Mouse (Mus musculus) kidney, embryonic 16.5 days (tissue): ENCODE measurements at regions not wholly inside any gene's neighbourhood (a gene's known extent, or its start where the extent isn't known, plus 50 kb on each side); places are given as distances from the start of the nearest gene placed in this dataset.

Experiments
- ATAC-seq: fragments of 200-750 bp; cut with Nextera tagmentation; 2 replicates; pipeline ENCODE4 v1.8.0; 2017; ENCODE audit warnings: moderate TSS enrichment; ENCODE audit not compliant: low FRiP score, low TSS enrichment
- H3K27ac ChIP-seq: fragments of 300-500 bp; sonication (generic); 2 replicates; pipeline ENCODE4 v1.5.1; 2014; ENCODE audit warnings: low read length
- H3K27me3 ChIP-seq: fragments of 300-500 bp; sonication (generic); 2 replicates; pipeline ENCODE4 v1.6.1; 2014; ENCODE audit warnings: low read length, control low read depth, mixed read lengths; ENCODE audit not compliant: insufficient read depth
- H3K36me3 ChIP-seq: fragments of 300-500 bp; sonication (generic); 2 replicates; pipeline ENCODE4 v1.6.1; 2014; ENCODE audit warnings: low read length, control low read depth, mixed read lengths; ENCODE audit not compliant: insufficient read depth
- H3K4me1 ChIP-seq: fragments of 300-500 bp; sonication (generic); 2 replicates; pipeline ENCODE4 v1.6.1; 2014; ENCODE audit warnings: low read length, control low read depth, mixed read lengths; ENCODE audit not compliant: insufficient read depth
- H3K4me2 ChIP-seq: fragments of 300-500 bp; sonication (generic); replicated peaks from 2 replicates; pipeline ENCODE4 v1.6.1; 2014; ENCODE audit warnings: low read depth, low read length
- H3K4me3 ChIP-seq: fragments of 300-500 bp; sonication (generic); 2 replicates; pipeline ENCODE4 v1.5.1; 2014; ENCODE audit warnings: mild to moderate bottlenecking, low read length
- H3K9ac ChIP-seq: fragments of 300-500 bp; sonication (generic); replicated peaks from 2 replicates; pipeline ENCODE4 v1.6.1; 2014; ENCODE audit warnings: low read length
- H3K9me3 ChIP-seq: fragments of 300-500 bp; sonication (generic); 2 replicates; pipeline ENCODE4 v1.6.1; 2016; ENCODE audit warnings: low read length, control low read depth
- WGBS: fragments of 180-500 bp; shearing (Covaris S2); extraction: QIAGEN DNeasy Blood & Tissue Kit; methylation state at CpG from one replicate; pipeline ENCODE4 v1.1.7; 2014; 5-methylcytosine and 5-hydroxymethylcytosine counted together

GRCm38 (mm10) chr12:96106254-96106653, 414.2 kb downstream of the Flrt2 start:
- H3K9ac ChIP-seq, result no peak overlapping the region
- H3K27ac ChIP-seq, result no peak overlapping the region
- no peak for ATAC-seq
- H3K4me2 ChIP-seq, result no peak overlapping the region
- no peaks in the 10 kb centered on the region for H3K9me3 ChIP-seq
- WGBS, result 80% methylated on average over 1 of the region's 1 CpGs
- no peaks in the 10 kb centered on the region for H3K27me3 ChIP-seq
- H3K4me3 ChIP-seq, result no peak overlapping the region
- H3K4me1 ChIP-seq, result no peaks in the 10 kb centered on the region
- no peaks in the 10 kb centered on the region for H3K36me3 ChIP-seq

GRCm38 (mm10) chr12:96114727-96115379, 422.8 kb downstream of the Flrt2 start:
- Histone ChIP-seq H3K4me3 (no peak overlapping the region), H3K4me1 (no peaks in the 10 kb centered on the region), H3K9ac (no peak overlapping the region), H3K36me3 (no peaks in the 10 kb centered on the region), H3K9me3 (no peaks in the 10 kb centered on the region), H3K27me3 (no peaks in the 10 kb centered on the region), H3K27ac (no peak overlapping the region), H3K4me2 (no peak overlapping the region)
- no peak for ATAC-seq
- WGBS, result 85% methylated on average over 3 of the region's 3 CpGs

- no peaks in the 10 kb centered on the region for H3K27me3 ChIP-seq
- no peaks in the 10 kb centered on the region for H3K4me1 ChIP-seq
- H3K9me3 ChIP-seq, result no peaks in the 10 kb centered on the region
- no peak overlapping the region for H3K4me3 ChIP-seq
- 90% methylated on average over 3 of the region's 3 CpGs for WGBS
- no peak overlapping the region for H3K27ac ChIP-seq
- H3K36me3 ChIP-seq, result no peaks in the 10 kb centered on the region
- ATAC-seq, result no peak
- no peak overlapping the region for H3K9ac ChIP-seq
- no peak overlapping the region for H3K4me2 ChIP-seq
Measured at GRCm38 (mm10) chr12:96117553-96117952, 425.5 kb downstream of the Flrt2 start.

GRCm38 (mm10) chr12:96124156-96124931, 432.3 kb downstream of the Flrt2 start:
- no peak for ATAC-seq
- no peak overlapping the region for H3K4me3 ChIP-seq
- 70% methylated on average over 2 of the region's 2 CpGs for WGBS
- no peaks in the 10 kb centered on the region for H3K9me3 ChIP-seq
- no peaks in the 10 kb centered on the region for H3K27me3 ChIP-seq
- no peak overlapping the region for H3K9ac ChIP-seq
- no peaks in the 10 kb centered on the region for H3K36me3 ChIP-seq
- no peaks in the 10 kb centered on the region for H3K4me1 ChIP-seq
- no peak overlapping the region for H3K4me2 ChIP-seq
- no peak overlapping the region for H3K27ac ChIP-seq

- Histone ChIP-seq H3K36me3 (no peaks in the 10 kb centered on the region), H3K9me3 (no peaks in the 10 kb centered on the region), H3K4me2 (no peak overlapping the region), H3K27me3 (no peaks in the 10 kb centered on the region), H3K4me1 (no peaks in the 10 kb centered on the region), H3K9ac (no peak overlapping the region), H3K27ac (no peak overlapping the region), H3K4me3 (no peak overlapping the region)
- no peak for ATAC-seq
- WGBS, result 40% methylated on average over 4 of the region's 4 CpGs
Measured at GRCm38 (mm10) chr12:96129870-96130454, 437.9 kb downstream of the Flrt2 start.

- Histone ChIP-seq H3K27ac (no peak overlapping the region), H3K4me1 (no peaks in the 10 kb centered on the region), H3K9me3 (no peaks in the 10 kb centered on the region), H3K4me2 (no peak overlapping the region), H3K9ac (no peak overlapping the region), H3K27me3 (no peaks in the 10 kb centered on the region), H3K36me3 (no peaks in the 10 kb centered on the region), H3K4me3 (no peak overlapping the region)
- ATAC-seq, result no peak
- WGBS, result 81% methylated on average over 9 of the region's 9 CpGs
Measured at GRCm38 (mm10) chr12:96130796-96131512, 438.9 kb downstream of the Flrt2 start.

- 22% methylated on average over 5 of the region's 5 CpGs for WGBS
- H3K9me3 ChIP-seq, result no peaks in the 10 kb centered on the region
- H3K9ac ChIP-seq, result no peak overlapping the region
- no peak overlapping the region for H3K27ac ChIP-seq
- no peak overlapping the region for H3K4me2 ChIP-seq
- H3K4me1 ChIP-seq, result no peaks in the 10 kb centered on the region
- no peaks in the 10 kb centered on the region for H3K27me3 ChIP-seq
- no peak for ATAC-seq
- H3K36me3 ChIP-seq, result no peaks in the 10 kb centered on the region
- no peak overlapping the region for H3K4me3 ChIP-seq
Measured at GRCm38 (mm10) chr12:96134136-96134535, 442.1 kb downstream of the Flrt2 start.

GRCm38 (mm10) chr12:96141748-96142147, 449.7 kb downstream of the Flrt2 start:
- 89% methylated on average over 2 of the region's 2 CpGs for WGBS
- no peak for ATAC-seq
- Histone ChIP-seq H3K27ac (no peak overlapping the region), H3K4me3 (no peak overlapping the region), H3K9ac (no peak overlapping the region), H3K4me2 (no peak overlapping the region), H3K36me3 (no peaks in the 10 kb centered on the region), H3K4me1 (no peaks in the 10 kb centered on the region), H3K27me3 (no peaks in the 10 kb centered on the region), H3K9me3 (no peaks in the 10 kb centered on the region)

- no peak overlapping the region for H3K4me2 ChIP-seq
- WGBS, result 70% methylated on average over 3 of the region's 3 CpGs
- H3K9ac ChIP-seq, result no peak overlapping the region
- no peaks in the 10 kb centered on the region for H3K9me3 ChIP-seq
- no peak overlapping the region for H3K27ac ChIP-seq
- no peaks in the 10 kb centered on the region for H3K4me1 ChIP-seq
- no peak overlapping the region for H3K4me3 ChIP-seq
- H3K36me3 ChIP-seq, result no peaks in the 10 kb centered on the region
- no peaks in the 10 kb centered on the region for H3K27me3 ChIP-seq
- no peak for ATAC-seq
Measured at GRCm38 (mm10) chr12:96154095-96154494, 462.1 kb downstream of the Flrt2 start.
